Mouse (Mus musculus) Patski (cell line): ENCODE measurements at regions not wholly inside any gene's neighbourhood (a gene's known extent, or its start where the extent isn't known, plus 50 kb on each side); places are given as distances from the start of the nearest gene placed in this dataset.
"Not testable (repeated sequence)": the region's sequence is repeated elsewhere in the genome, so short reads cannot be mapped to it uniquely, and the experiment has no call there.

Source experiments
- ATAC-seq: fragments of 100-300 bp; one replicate; pipeline ENCODE4 v1.8.0; 2021
- CTCF ChIA-PET: fragments of 350-600 bp; sonication (Branson Sonifier 250); formaldehyde crosslinking; loops from one replicate; lab custom pipeline; 2022; ENCODE audit warnings: inconsistent platforms; lab: Charles Lee
- POLR2A ChIA-PET: fragments of 350-600 bp; sonication (Branson Sonifier 250); formaldehyde crosslinking; loops from one replicate; lab custom pipeline; 2022; ENCODE audit warnings: antibody characterized with exemption, inconsistent platforms; lab: Charles Lee
- DNase-seq: peaks from one replicate; pipeline ENCODE4 v3.0.0-alpha.2; 2011; ENCODE audit warnings: low read depth, low spot score
- H3K27me3 ChIP-seq: fragments of 371-371 bp; one replicate; pipeline ENCODE4 v1.5.1; 2021
- CTCF ChIP-seq: fragments of 100-300 bp; IDR thresholded peaks from one replicate; pipeline ENCODE4 v1.5.1; 2021
- in situ Hi-C: fragments of 300-500 bp; cut with MboI; formaldehyde crosslinking; loops from 3 replicates; pipeline ENCODE4 v1.11.1; 2018; ENCODE audit warnings: low pct_unique_long_range_greater_than_20kb, mixed read lengths

DNA sequence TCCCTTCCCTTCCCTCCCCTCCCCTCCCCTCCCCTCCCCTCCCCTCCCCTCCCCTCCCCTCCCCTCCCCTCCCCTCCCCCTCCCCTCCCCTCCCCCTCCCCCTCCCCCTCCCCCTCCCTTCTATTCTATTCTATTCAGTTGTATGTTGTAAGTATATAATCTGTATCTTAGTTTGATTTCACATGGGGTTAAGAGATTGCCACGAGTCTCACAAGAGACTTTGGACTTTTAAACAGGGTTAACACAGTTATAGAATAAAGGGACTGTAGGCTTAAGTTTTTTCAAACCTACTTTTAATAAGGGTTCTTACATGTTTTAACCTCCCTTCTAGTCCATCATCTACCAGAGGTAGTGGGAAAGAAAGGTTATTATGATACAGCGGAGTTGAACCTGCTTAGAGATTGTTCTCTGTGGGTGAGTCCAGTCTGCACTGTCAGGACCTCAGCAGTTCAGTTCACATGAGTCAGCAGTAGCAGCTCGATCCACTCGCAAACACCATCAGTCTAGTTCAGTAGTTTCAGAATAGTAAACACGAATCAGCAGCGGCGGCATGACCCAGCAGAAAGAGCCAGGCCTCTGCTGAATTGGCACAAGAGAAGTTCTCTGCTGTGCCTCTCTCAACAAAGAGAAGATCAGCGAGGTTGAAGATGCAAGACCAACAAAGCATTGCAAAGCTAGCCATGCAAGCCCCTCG, 116.8 kb upstream of the Shb start:
- no peak for DNase-seq
- TF ChIP-seq CTCF = no peak
- ATAC-seq = no peak
- in situ Hi-C loops = no loop called here
- H3K27me3 ChIP-seq = no peaks in the 10 kb centered on the region
- CTCF ChIA-PET = no interaction called here
- POLR2A ChIA-PET = no interaction called here

DNA sequence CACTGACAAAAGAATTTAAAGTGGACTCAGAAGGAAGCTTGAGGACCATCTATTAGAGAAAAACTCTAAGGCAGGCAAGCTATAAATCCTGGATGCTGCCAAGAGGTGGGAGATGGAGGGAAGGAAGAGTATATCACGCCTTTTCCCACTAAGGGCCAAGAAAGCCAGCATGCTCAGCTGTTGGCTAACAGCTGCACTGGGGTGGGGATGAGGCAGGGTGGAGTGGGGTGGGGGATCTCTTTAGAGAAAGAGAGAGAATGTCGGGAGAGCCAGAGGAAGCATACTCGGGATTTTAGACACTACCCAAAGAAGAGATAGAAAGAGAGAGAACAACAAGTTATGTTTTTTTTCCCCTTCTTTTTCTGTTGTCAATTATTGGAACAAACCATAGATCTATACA, 115.2 kb upstream of the Shb start:
- DNase-seq = no peak
- TF ChIP-seq CTCF = no peak
- in situ Hi-C loops = no loop called here
- ChIA-PET POLR2A (no interaction called here), CTCF (interaction anchor here (1.0 to 1.8 kb wide), 3 partner anchors 10 to 18 kb away, joined by 3 to 6 read pairs (median 3); no protein-coding TSS in a partner anchor)
- H3K27me3 ChIP-seq = no peaks in the 10 kb centered on the region
- no peak for ATAC-seq

DNA sequence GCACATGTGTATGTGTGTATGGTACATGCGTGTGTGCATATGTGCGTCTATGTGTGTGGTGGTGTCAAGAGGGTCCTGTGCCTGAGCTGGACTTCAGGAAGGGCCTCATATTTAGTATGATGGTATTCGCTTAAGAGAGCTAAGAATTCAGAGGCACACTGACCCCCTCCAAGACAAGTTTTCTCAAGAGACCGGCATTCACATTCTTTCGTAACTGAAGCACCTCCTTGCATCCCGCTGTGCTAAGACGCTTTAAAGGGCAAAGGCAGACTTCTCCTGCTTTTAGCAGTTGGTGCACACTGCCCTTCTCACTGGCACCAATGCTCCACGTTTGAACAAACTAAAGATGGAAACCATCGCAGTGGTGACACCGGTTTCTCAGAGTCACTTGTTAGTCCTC, 110.3 kb upstream of the Shb start:
- no peaks in the 10 kb centered on the region for H3K27me3 ChIP-seq
- DNase-seq = no peak
- ATAC-seq = no peak
- TF ChIP-seq CTCF = no peak
- CTCF ChIA-PET = no interaction called here
- in situ Hi-C loops = no loop called here
- POLR2A ChIA-PET = no interaction called here

DNA sequence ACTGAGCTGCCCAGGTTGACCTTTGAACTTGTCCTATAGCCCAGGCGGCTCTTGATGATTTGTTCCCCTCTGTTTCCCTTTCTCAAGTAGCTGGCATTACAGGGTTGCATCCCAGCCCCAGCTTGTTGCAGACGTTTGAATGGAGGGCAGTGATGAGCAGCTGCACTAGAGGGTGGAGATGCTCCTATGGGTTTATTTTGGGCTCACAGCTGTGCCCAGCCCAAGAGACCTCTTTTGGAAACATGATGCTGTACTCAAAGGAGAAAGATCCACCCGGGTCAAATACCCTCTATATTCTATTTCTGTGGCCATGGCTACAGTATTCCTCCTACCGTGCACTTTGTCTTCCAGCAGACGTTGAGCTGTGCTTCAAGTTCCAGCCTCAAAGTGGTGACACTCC, 109.0 kb upstream of the Shb start:
- DNase-seq = no peak
- in situ Hi-C loops = no loop called here
- ChIA-PET POLR2A (no interaction called here), CTCF (no interaction called here)
- no peak for TF ChIP-seq CTCF
- no peak for ATAC-seq
- H3K27me3 ChIP-seq = no peaks in the 10 kb centered on the region

DNA sequence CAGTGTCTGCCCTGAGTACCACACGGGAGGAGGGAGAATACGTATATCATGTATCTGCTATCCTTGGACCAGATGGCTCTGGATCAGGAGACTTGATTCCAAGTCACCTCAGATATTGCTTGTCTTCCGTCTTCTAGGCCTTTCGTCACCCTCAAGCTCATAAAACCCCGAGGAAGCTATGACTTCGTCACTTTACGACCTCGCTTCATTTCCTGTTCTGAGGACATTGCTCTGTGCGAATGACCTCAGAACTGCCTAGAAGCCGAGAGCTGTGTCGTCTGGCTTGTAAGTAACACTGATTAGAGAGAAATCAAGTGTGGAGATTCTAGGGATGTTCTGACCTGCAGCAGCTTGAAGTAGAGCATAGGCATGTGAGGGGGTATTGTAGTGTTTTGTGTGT, 108.4 kb upstream of the Shb start:
- in situ Hi-C loops = no loop called here
- ATAC-seq = no peak
- TF ChIP-seq CTCF = no peak
- no peaks in the 10 kb centered on the region for H3K27me3 ChIP-seq
- DNase-seq = no peak
- ChIA-PET CTCF (no interaction called here), POLR2A (no interaction called here)

DNA sequence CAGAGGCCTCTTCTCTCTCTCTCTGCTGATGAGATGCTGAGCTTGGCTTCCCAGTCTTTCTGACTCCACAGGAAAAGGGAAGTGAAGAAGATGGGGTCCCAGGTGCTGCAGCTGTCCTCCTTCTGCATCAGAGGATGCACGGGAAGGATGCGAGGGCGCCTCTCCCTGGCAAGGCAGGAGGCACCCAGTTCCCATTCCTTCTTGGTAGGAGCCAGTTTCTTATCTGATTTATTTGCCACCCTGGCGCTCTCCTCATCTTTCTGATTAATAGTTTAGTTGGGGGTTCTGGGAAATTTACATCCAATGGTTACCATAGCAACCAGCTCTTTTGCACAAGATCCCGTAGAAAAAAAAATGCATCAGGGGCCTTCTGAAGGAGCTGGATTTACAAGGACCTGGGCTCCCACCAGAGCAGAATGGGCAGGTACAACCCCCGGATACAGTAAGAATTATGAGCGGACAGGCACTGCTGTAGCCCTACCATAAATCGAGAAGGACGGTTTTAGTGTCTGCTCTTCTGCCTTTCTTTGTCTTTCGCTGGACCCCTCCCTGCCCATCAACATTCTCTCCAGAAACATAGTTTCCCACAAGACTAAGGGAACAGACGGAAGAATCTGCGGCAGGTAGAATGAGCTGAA, 107.2 kb upstream of the Shb start:
- ChIA-PET POLR2A (no interaction called here), CTCF (no interaction called here)
- TF ChIP-seq CTCF = no peak
- no peak for ATAC-seq
- no peaks in the 10 kb centered on the region for H3K27me3 ChIP-seq
- in situ Hi-C loops = no loop called here
- DNase-seq = no peak

DNA sequence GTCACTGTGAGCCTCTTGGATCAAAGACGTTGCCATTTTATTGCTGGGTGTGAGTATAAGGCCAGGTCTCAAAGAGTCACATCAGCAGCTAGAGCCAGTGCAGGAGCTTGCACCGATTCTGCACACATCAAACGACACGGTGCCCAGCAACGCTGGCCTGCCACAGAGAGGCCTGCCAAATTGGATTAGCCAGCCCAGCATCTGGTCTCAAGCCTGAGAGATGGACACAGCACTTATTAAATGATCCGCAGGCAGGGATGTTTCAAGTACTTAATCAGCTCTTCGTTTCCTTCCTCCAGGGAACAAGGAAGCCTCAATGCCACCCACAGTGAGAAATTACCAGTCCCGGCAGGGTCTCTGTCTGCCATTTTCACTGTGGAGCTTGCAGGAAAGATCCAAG, 106.1 kb upstream of the Shb start:
- DNase-seq = no peak

DNA sequence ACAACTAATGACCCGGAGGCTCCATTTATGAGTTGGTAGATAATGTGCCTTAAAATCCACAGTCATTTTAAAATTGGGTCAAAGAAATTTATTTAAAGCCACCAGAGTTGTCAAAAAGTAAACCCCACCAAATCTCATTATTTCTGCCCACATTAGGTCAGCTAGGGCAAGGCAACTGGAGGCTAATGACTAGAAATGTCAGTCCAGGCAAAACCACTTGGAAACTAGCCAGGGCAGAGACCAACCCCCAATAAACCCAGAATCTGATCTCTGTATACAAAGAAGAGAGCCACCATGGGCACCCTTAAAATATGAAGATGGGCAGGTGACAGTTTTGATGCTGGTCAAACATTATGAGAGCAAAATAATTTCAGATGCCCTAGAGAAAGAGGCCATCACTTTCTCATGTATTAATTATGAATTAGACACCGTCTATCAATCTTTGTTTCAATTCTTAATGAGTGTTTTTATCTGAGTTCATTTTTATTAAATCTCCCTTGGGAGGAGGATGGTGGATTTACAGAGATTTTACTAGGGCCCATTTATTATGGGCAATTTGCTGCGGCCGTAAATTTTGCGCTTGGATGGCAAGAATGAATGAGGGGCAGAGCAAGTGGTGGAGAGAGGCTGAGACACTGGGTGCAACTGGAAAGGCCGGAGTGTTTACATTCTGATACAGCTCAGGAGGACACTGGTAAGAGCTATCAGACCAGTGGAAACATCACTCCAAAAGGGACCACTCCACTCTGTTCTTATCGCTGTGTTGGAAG, 99.2 kb upstream of the Shb start:
- ChIA-PET CTCF (no interaction called here), POLR2A (no interaction called here)
- ATAC-seq (no peak), DNase-seq (no peak)
- TF ChIP-seq CTCF = no peak
- in situ Hi-C loops = no loop called here
- no peaks in the 10 kb centered on the region for H3K27me3 ChIP-seq

More for the DNA sequence above, 106.1 kb upstream of the Shb start:
- POLR2A ChIA-PET = no interaction called here
- ATAC-seq = no peak
- TF ChIP-seq CTCF = no peak
- in situ Hi-C loops = no loop called here
- no peaks in the 10 kb centered on the region for H3K27me3 ChIP-seq
- CTCF ChIA-PET = no interaction called here

DNA sequence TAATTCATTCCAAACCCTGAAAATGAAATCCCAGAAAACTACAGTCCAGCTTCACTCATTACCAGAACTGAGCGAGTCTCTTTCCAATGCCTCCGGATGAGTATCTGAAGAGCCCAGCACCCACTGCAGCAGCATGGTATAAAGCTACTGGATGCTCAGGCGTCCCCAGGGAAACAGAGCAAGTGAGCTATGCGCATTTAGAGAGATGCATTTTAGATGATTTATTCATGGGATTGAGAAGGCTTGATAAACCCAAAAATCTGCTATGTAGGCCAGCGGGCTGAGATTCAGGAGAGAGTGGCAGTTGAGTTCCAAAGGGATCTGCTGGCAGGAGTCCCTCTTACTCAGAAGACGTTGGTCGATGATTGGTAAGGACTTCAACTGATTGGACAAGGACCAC, 93.4 kb upstream of the Shb start:
- H3K27me3 ChIP-seq = no peaks in the 10 kb centered on the region
- no peak for TF ChIP-seq CTCF
- ATAC-seq (no peak), DNase-seq (no peak)
- in situ Hi-C loops = no loop called here
- CTCF ChIA-PET = no interaction called here
- POLR2A ChIA-PET = no interaction called here

DNA sequence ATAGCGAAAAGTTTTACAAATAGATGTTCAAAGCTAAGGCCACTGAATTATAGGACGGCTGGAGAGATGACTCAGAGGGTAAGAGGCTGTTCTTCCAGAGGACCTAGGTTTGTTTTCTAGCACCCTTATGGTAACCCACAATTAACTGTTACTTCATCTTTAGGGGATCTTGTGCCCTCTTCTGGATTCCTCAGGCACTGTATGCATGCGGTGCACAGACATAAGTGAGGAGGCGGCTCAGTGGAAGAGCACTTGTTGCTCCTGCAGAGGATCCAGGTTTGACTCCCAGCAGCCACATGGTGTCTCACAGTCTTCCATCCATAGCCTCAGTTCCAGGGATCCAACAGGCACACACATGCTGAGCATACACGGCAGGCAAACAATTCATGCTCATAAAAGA, 89.7 kb upstream of the Shb start:
- no peaks in the 10 kb centered on the region for H3K27me3 ChIP-seq
- TF ChIP-seq CTCF = peak; percentile 47
- in situ Hi-C loops = no loop called here
- CTCF ChIA-PET = no interaction called here
- POLR2A ChIA-PET = no interaction called here
- ATAC-seq (no peak), DNase-seq (no peak)

DNA sequence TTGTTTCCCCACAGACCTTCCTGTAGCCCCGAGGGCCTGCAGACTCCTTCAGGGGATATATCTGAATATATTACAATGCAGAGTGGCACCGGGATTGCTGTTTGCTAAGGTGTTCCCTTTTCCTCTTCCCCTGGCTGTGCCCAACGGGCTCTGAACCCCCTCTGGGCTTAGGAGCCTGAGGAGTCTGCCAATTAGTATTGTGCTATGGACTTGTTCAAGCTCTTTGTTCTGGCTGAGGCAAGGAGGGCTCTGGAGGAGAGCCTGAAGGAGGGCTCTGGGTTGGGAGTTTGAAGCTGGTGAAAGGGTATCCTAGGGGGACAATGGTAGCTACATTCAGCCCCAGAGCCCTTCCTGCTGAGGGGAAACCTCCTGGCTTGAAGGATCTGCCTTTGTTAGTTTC, 84.9 kb upstream of the Shb start:
- POLR2A ChIA-PET = no interaction called here

DNA sequence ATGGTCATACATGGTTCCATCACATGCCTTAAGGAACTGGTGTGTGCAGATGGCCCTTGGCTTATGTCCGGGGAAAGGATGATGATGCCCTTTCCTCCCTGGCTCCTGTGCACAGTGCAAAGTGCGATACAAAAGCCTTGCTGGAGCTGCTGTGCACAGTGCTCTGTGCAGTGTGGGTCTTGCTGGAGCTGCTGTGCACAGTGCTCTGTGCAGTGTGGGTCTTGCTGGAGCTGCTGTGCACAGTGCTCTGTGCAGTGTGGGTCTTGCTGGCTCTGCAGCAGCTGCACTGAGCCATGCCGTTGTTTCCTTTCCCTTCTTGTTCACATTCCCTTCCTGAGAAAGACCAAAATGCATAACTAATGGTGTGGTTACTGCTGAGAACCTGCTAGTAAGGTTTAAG, 81.2 kb upstream of the Shb start:
- POLR2A ChIA-PET, DNase-seq, H3K27me3 ChIP-seq, ATAC-seq, CTCF ChIA-PET: not testable (repeated sequence)
- in situ Hi-C loops = loop anchor here (5.0 kb wide), 2 partner anchors 81 to 196 kb away; partner anchors contain the start of gene Shb

More for the DNA sequence above, 84.9 kb upstream of the Shb start:
- no peaks in the 10 kb centered on the region for H3K27me3 ChIP-seq
- TF ChIP-seq CTCF = no peak
- DNase-seq = no peak
- CTCF ChIA-PET = no interaction called here
- in situ Hi-C loops = no loop called here
- no peak for ATAC-seq
